Mouse (Mus musculus) C2C12 (cell line): ENCODE measurements around the gene Rnf145.

ENCODE experiments used
- CTCF ChIP-seq: IDR thresholded peaks from one replicate; pipeline ENCODE4 v1.5.1; 2011; ENCODE audit not compliant: control insufficient read depth, insufficient read depth, insufficient read length
- FOSL1 ChIP-seq: IDR thresholded peaks from one replicate; pipeline ENCODE4 v1.8.0; 2011; ENCODE audit warnings: mild to moderate bottlenecking, low read length; ENCODE audit not compliant: poor library complexity, insufficient read depth, severe bottlenecking
- MAX ChIP-seq: IDR thresholded peaks from one replicate; pipeline ENCODE4 v1.6.1; 2011; ENCODE audit warnings: mild to moderate bottlenecking, control low read depth
- MYOD1 ChIP-seq: IDR thresholded peaks from one replicate; pipeline ENCODE4 v1.6.1; 2011; ENCODE audit warnings: low read depth; ENCODE audit not compliant: control insufficient read depth, insufficient read length
- MYOG ChIP-seq: IDR thresholded peaks from one replicate; pipeline ENCODE4 v1.6.1; 2011; ENCODE audit not compliant: control insufficient read depth, insufficient read length; ENCODE audit errors: extremely low read depth
- USF1 ChIP-seq: IDR thresholded peaks from one replicate; pipeline ENCODE4 v1.6.1; 2011; ENCODE audit warnings: low read depth, mild to moderate bottlenecking, control low read depth, moderate library complexity

DNA sequence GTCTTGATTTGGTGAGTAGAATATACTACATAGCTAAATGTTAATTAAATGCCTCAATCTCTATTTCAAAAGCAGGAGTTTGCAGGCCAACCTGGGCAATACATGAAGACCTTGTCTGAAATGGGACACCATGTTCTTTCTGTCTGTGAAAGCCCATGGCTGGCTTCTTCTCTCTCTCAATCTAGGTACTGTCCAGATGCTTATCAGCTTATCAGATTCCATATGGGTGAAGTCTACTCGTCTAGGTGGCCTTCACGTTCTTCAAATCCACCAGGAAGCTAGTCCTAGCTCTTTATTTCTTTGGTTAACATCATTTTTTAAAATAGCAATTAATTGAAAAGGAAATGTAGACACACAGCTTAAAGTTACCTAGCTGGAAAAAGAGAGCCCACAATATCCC, 8.9 kb upstream of the Rnf145 start:
- TF ChIP-seq CTCF (no peak), MAX (no peak), USF1 (no peak), MYOG (no peak), FOSL1 (no peak), MYOD1 (no peak)
